Mouse (Mus musculus): Measurements from ENCODE around the gene Fntb.
"Not testable (repeated sequence)": the region's sequence is repeated elsewhere in the genome, so short reads cannot be mapped to it uniquely, and the experiment has no call there.

Gene Fntb

GRCm38 (mm10) chr12:76790446-76791084, 25.2 kb downstream of the Fntb start:
- in situ Hi-C loops (cut with MboI; ENCODE audit: unreplicated experiment in 2 of 2) = no loop called here

GRCm38 (mm10) chr12:76792540-76792939, 27.2 kb downstream of the Fntb start:
- in situ Hi-C loops (cut with MboI; ENCODE audit: unreplicated experiment in 2 of 2) = not testable (repeated sequence)

- in situ Hi-C loops (cut with MboI; ENCODE audit: unreplicated experiment in 2 of 2) = no loop called here
Observed at GRCm38 (mm10) chr12:76795350-76795749, 30.0 kb downstream of the Fntb start, which contains the start of gene Gpx2. Gene Gpx2, minus strand, starts transcription at chr12:76795554.

- in situ Hi-C loops (cut with MboI; ENCODE audit: unreplicated experiment in 2 of 2) = no loop called here
Observed at GRCm38 (mm10) chr12:76796938-76797539, 31.6 kb downstream of the Fntb start.

GRCm38 (mm10) chr12:76798008-76798720, 32.8 kb downstream of the Fntb start:
- in situ Hi-C loops (cut with MboI; ENCODE audit: unreplicated experiment in 2 of 2) = no loop called here

GRCm38 (mm10) chr12:76803028-76803427, 37.6 kb downstream of the Fntb start:
- in situ Hi-C loops (cut with MboI; ENCODE audit: unreplicated experiment in 2 of 2) = loop anchor here (10.0 to 25.0 kb wide), 3 partner anchors 208 to 538 kb away; no protein-coding TSS in a partner anchor

- in situ Hi-C loops (cut with MboI; ENCODE audit: unreplicated experiment in 2 of 2) = loop anchor here (10.0 to 25.0 kb wide), 3 partner anchors 209 to 539 kb away; no protein-coding TSS in a partner anchor
Observed at GRCm38 (mm10) chr12:76803700-76804252, 38.4 kb downstream of the Fntb start.

- in situ Hi-C loops (cut with MboI; ENCODE audit: unreplicated experiment in 2 of 2) = loop anchor here (10.0 to 25.0 kb wide), 3 partner anchors 210 to 540 kb away; no protein-coding TSS in a partner anchor
Observed at GRCm38 (mm10) chr12:76805056-76805811, 39.8 kb downstream of the Fntb start.

GRCm38 (mm10) chr12:76807796-76808195, 42.4 kb downstream of the Fntb start:
- in situ Hi-C loops (cut with MboI; ENCODE audit: unreplicated experiment in 2 of 2) = loop anchor here (10.0 to 25.0 kb wide), 3 partner anchors 213 to 543 kb away; no protein-coding TSS in a partner anchor

GRCm38 (mm10) chr12:76810491-76810890, 45.1 kb downstream of the Fntb start:
- in situ Hi-C loops (cut with MboI; ENCODE audit: unreplicated experiment in 2 of 2) = loop anchor here (25.0 kb wide), 1 partner anchor 323 kb away; no protein-coding TSS in a partner anchor

- in situ Hi-C loops (cut with MboI; ENCODE audit: unreplicated experiment in 2 of 2) = loop anchor here (25.0 kb wide), 1 partner anchor 324 kb away; no protein-coding TSS in a partner anchor
Observed at GRCm38 (mm10) chr12:76811006-76811405, 45.6 kb downstream of the Fntb start.

- in situ Hi-C loops (cut with MboI; ENCODE audit: unreplicated experiment in 2 of 2) = loop anchor here (25.0 kb wide), 1 partner anchor 326 kb away; no protein-coding TSS in a partner anchor
Observed at GRCm38 (mm10) chr12:76813543-76813942, 48.2 kb downstream of the Fntb start.

- in situ Hi-C loops (cut with MboI; ENCODE audit: unreplicated experiment in 2 of 2) = loop anchor here (25.0 kb wide), 1 partner anchor 327 kb away; no protein-coding TSS in a partner anchor
Observed at GRCm38 (mm10) chr12:76814120-76814519, 48.7 kb downstream of the Fntb start.

GRCm38 (mm10) chr12:76816720-76817119, 51.3 kb downstream of the Fntb start:
- in situ Hi-C loops (cut with MboI; ENCODE audit: unreplicated experiment in 2 of 2) = loop anchor here (25.0 kb wide), 1 partner anchor 329 kb away; no protein-coding TSS in a partner anchor

- in situ Hi-C loops (cut with MboI; ENCODE audit: unreplicated experiment in 2 of 2) = loop anchor here (25.0 kb wide), 1 partner anchor 330 kb away; no protein-coding TSS in a partner anchor
Observed at GRCm38 (mm10) chr12:76817176-76817575, 51.8 kb downstream of the Fntb start.

- in situ Hi-C loops (cut with MboI; ENCODE audit: unreplicated experiment in 2 of 2) = loop anchor here (25.0 kb wide), 1 partner anchor 331 kb away; no protein-coding TSS in a partner anchor
Observed at GRCm38 (mm10) chr12:76818120-76818519, 52.7 kb downstream of the Fntb start.

- in situ Hi-C loops (cut with MboI; ENCODE audit: unreplicated experiment in 2 of 2) = loop anchor here (25.0 kb wide), 1 partner anchor 332 kb away; no protein-coding TSS in a partner anchor
Observed at GRCm38 (mm10) chr12:76818908-76819307, 53.5 kb downstream of the Fntb start.

- in situ Hi-C loops (cut with MboI; ENCODE audit: unreplicated experiment in 2 of 2) = loop anchor here (25.0 kb wide), 1 partner anchor 333 kb away; no protein-coding TSS in a partner anchor
Observed at GRCm38 (mm10) chr12:76819816-76820215, 54.4 kb downstream of the Fntb start.

GRCm38 (mm10) chr12:76820615-76821014, 55.2 kb downstream of the Fntb start:
- in situ Hi-C loops (cut with MboI; ENCODE audit: unreplicated experiment in 2 of 2) = loop anchor here (25.0 kb wide), 1 partner anchor 333 kb away; no protein-coding TSS in a partner anchor

Data from v-Abl transformed pro-B cells (cell line).